Mouse (Mus musculus) embryonic fibroblast, embryonic 13.5 days (primary cell): ENCODE measurements around the gene Asic1.

ENCODE experiments used
- CTCF ChIP-seq: IDR thresholded peaks from 2 replicates; pipeline ENCODE4 v1.5.1; 2011; ENCODE audit warnings: mild to moderate bottlenecking, control low read depth, low read length, moderate library complexity, borderline replicate concordance; ENCODE audit not compliant: insufficient read depth
- POLR2A ChIP-seq: IDR thresholded peaks from 2 replicates; pipeline ENCODE4 v1.6.1; 2011; ENCODE audit warnings: low read depth, mild to moderate bottlenecking, control low read depth, low read length, moderate library complexity

- no peak for TF ChIP-seq POLR2A
- no peak for TF ChIP-seq CTCF
These were observed 61.5 kb downstream of the Asic1 start for GRCm38 (mm10) chr15:99731678-99732077.
